Mouse (Mus musculus): ENCODE results near the gene Dse. TPM values are rescaled to one million over a fixed set of nuclear protein-coding genes. Genes with fewer than 3 reads are reported as not detected.
A peak's percentile ranks its signal among the peaks of the same experiment; 100 is the strongest.

Gene Dse
- total RNA-seq, 2 experiments from 2014 or later = 5.4 to 7.1 TPM

- no peak for DNase-seq (ENCODE audit: extremely low spot score in 1 of 2, low spot score in 1 of 2)
Observed at GRCm38 (mm10) chr10:34139768-34140167, 67.7 kb downstream of the Dse start.

- DNase-seq (ENCODE audit: extremely low spot score in 1 of 2, low spot score in 1 of 2) = no peak
Observed at GRCm38 (mm10) chr10:34138027-34138426, 69.5 kb downstream of the Dse start.

GRCm38 (mm10) chr10:34136432-34136831, 71.1 kb downstream of the Dse start:
- no peak for DNase-seq (ENCODE audit: extremely low spot score in 1 of 2, low spot score in 1 of 2)

- no peak for DNase-seq (ENCODE audit: extremely low spot score in 1 of 2, low spot score in 1 of 2)
Observed at GRCm38 (mm10) chr10:34131356-34131755, 76.2 kb downstream of the Dse start.

GRCm38 (mm10) chr10:34128391-34128790, 79.1 kb downstream of the Dse start:
- DNase-seq (ENCODE audit: extremely low spot score in 1 of 2, low spot score in 1 of 2) = no peak

GRCm38 (mm10) chr10:34127392-34128378, 79.8 kb downstream of the Dse start, which contains the start of gene Calhm6:
Calhm6 (minus strand) TSS chr10:34127984.
- peak; percentile 27 to 42 for DNase-seq (ENCODE audit: extremely low spot score in 1 of 2, low spot score in 1 of 2)

GRCm38 (mm10) chr10:34118421-34118820, 89.1 kb downstream of the Dse start:
- DNase-seq (ENCODE audit: extremely low spot score in 1 of 2, low spot score in 1 of 2) = no peak

- no peak for DNase-seq (ENCODE audit: extremely low spot score in 1 of 2, low spot score in 1 of 2)
Observed at GRCm38 (mm10) chr10:34117770-34118169, 89.7 kb downstream of the Dse start.

- DNase-seq (ENCODE audit: extremely low spot score in 1 of 2, low spot score in 1 of 2) = no peak
Observed at GRCm38 (mm10) chr10:34117131-34117530, 90.4 kb downstream of the Dse start.

- DNase-seq (ENCODE audit: extremely low spot score in 1 of 2, low spot score in 1 of 2) = no peak
Observed at GRCm38 (mm10) chr10:34111964-34112738, 95.4 kb downstream of the Dse start.

GRCm38 (mm10) chr10:34110863-34111465, 96.6 kb downstream of the Dse start:
- DNase-seq (ENCODE audit: extremely low spot score in 1 of 2, low spot score in 1 of 2) = no peak

Other genes with a start within 250 kb of the Dse start
- gene Rwdd1, start 188.1 kb downstream of the Dse start, total RNA-seq (2021) = 100 to 1,000 TPM in 1 of 2 experiments, 10 to 100 TPM in 1; 88.4 to 105 TPM
- gene Trappc3l, start 170.1 kb downstream of the Dse start, total RNA-seq (2021) = not detected
- gene Calhm4, start 163.4 kb downstream of the Dse start, total RNA-seq (2021) = not detected
- gene Calhm5, start 111.2 kb downstream of the Dse start, total RNA-seq (2021) = 1 to 10 TPM; 3.8 TPM
- gene Calhm6, start 79.7 kb downstream of the Dse start, total RNA-seq (2021) = under 1 TPM; 0.25 to 0.56 TPM
- 100 to 1,000 TPM; 145 to 155 TPM for gene Tspyl1, start 74.5 kb upstream of the Dse start, total RNA-seq (2021)
- gene Tspyl4, start 89.7 kb upstream of the Dse start, total RNA-seq (2021) = 100 to 1,000 TPM; 342 to 371 TPM
- under 1 TPM in 1 of 2 experiments, not detected in 1; 0.17 TPM for gene Col10a1, start 182.3 kb upstream of the Dse start, total RNA-seq (2021)
- 1 to 10 TPM; 2.2 to 3.4 TPM for gene Nt5dc1, start 210.8 kb upstream of the Dse start, total RNA-seq (2021)